Mouse (Mus musculus) urinary bladder, postnatal 10 days (tissue): ENCODE measurements around the gene Brdt.
A peak's percentile ranks its signal among the peaks of the same experiment; 100 is the strongest.

ENCODE experiments used
- DNase-seq: peaks from one replicate; pipeline ENCODE4 v3.0.0; 2022; ENCODE audit warnings: low spot score

The Brdt gene

GRCm38 (mm10) chr5:107330916-107331421, at the start of gene Brdt:
Gene Brdt (plus strand): TSS chr5:107331159.
- DNase-seq: no peak

- no peak for DNase-seq
Measured at GRCm38 (mm10) chr5:107282561-107283307, 48.2 kb upstream of the Brdt start.

GRCm38 (mm10) chr5:107283935-107284524, 46.9 kb upstream of the Brdt start:
- DNase-seq: no peak

- DNase-seq: no peak
Measured at GRCm38 (mm10) chr5:107285563-107285962, 45.4 kb upstream of the Brdt start.

GRCm38 (mm10) chr5:107287254-107287907, 43.6 kb upstream of the Brdt start:
- peak; percentile 42 for DNase-seq

GRCm38 (mm10) chr5:107287908-107288267, 43.1 kb upstream of the Brdt start:
- no peak for DNase-seq

- DNase-seq: no peak
Measured at GRCm38 (mm10) chr5:107288427-107289233, 42.3 kb upstream of the Brdt start.

- DNase-seq: peak; percentile 59
Measured at GRCm38 (mm10) chr5:107289234-107289764, 41.7 kb upstream of the Brdt start, which contains the start of gene Tgfbr3. Gene Tgfbr3 (minus strand): TSS chr5:107289629.

- no peak for DNase-seq
Measured at GRCm38 (mm10) chr5:107289986-107290385, 41.0 kb upstream of the Brdt start.

GRCm38 (mm10) chr5:107294041-107294440, 36.9 kb upstream of the Brdt start:
- no peak for DNase-seq

- peak; percentile 32 for DNase-seq
Measured at GRCm38 (mm10) chr5:107295061-107295816, 35.7 kb upstream of the Brdt start.

- no peak for DNase-seq
Measured at GRCm38 (mm10) chr5:107295817-107296511, 35.0 kb upstream of the Brdt start.

GRCm38 (mm10) chr5:107296512-107297322, 34.2 kb upstream of the Brdt start:
- DNase-seq: no peak

GRCm38 (mm10) chr5:107298854-107299253, 32.1 kb upstream of the Brdt start:
- no peak for DNase-seq

- DNase-seq: no peak
Measured at GRCm38 (mm10) chr5:107303350-107303861, 27.6 kb upstream of the Brdt start.

- DNase-seq: no peak
Measured at GRCm38 (mm10) chr5:107304117-107304825, 26.7 kb upstream of the Brdt start.

GRCm38 (mm10) chr5:107307432-107307831, 23.5 kb upstream of the Brdt start:
- no peak for DNase-seq

GRCm38 (mm10) chr5:107317141-107317540, 13.8 kb upstream of the Brdt start:
- no peak for DNase-seq

- no peak for DNase-seq
Measured at GRCm38 (mm10) chr5:107320703-107321102, 10.3 kb upstream of the Brdt start.
